Mouse (Mus musculus) large intestine, adult 2 months (tissue): ENCODE measurements around the gene Cyp2u1. TPM values are rescaled to one million over a fixed set of nuclear protein-coding genes. Genes with fewer than 3 reads are reported as not detected.

Experiments used
- DNase-seq: peaks from one replicate; pipeline ENCODE4 v3.0.0-alpha.2; 2012; ENCODE audit warnings: low read depth, low spot score
- WGBS: fragments of 180-500 bp; shearing (Covaris S2); methylation state at CpG from one replicate; pipeline ENCODE4 v1.1.7; 2018; 5-methylcytosine and 5-hydroxymethylcytosine counted together
- polyA plus RNA-seq: library from polyadenylated mRNA; depleted of rRNA; stranded (reverse); fragments of >200 nt; gene quantifications from 2 replicates; pipeline ENCODE4 v1.2.3, GENCODE M21; 2012; rRNA removed

Gene Cyp2u1
- polyA plus RNA-seq, 1 experiment: 6.1 TPM

DNA sequence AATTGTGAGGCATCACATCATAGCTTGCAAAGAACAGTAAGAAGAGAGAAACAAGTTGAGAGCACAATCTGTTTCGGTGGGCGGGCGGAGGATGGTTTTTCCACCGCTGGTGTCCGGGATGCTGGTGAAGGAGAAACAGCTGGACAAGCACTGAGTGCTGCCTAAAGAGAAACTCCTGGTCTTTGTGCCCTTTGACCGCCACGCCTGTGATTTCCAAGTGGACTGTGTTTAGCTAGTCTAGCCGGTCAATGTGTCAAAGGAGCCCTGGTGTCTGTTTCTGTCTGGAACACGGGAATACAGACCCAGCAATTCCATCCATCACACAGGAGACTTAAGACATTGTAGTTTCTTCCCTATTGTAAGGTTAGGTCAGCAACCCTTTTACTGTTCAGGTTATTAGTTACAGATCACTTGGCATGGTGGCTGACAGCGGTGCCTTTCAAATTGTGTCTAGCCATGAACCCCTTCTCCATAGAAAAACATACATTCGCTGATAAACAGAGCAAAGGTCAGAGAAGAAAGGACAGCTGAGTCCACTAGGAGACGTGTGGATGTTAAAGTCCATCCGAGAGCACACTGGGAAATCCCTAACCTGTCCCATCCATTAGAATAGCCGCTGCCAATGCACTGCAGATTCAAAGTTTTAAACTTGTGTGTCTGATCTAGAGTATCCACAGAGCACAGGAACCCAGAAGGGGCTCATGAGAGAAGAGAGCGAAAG is 39.1 kb downstream of the Cyp2u1 start:
- 61% methylated on average over 15 of the region's 15 CpGs for WGBS

DNA sequence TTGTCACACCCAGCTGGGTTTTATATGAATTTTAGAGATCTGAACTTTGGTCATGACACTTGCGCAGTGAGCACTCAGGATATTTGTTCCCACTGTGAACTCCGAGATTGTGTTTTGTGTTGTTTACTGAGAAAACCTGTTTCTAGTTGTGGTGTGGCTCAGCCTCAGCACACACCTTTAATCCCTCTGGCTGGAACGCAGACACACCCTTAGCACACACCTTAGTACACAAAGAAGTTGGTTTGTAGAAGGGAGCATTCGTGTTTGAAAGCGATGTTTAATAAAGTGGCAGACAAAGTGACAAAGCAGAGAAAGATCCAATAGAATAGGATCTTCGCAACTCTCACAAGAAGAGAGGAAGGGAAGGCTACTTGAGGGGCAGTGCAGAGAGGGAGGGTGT is 42.6 kb downstream of the Cyp2u1 start:
- DNase-seq: no peak
- 75% methylated on average over 6 of the region's 6 CpGs for WGBS

More for the DNA sequence above, 39.1 kb downstream of the Cyp2u1 start:
- DNase-seq: no peak

DNA sequence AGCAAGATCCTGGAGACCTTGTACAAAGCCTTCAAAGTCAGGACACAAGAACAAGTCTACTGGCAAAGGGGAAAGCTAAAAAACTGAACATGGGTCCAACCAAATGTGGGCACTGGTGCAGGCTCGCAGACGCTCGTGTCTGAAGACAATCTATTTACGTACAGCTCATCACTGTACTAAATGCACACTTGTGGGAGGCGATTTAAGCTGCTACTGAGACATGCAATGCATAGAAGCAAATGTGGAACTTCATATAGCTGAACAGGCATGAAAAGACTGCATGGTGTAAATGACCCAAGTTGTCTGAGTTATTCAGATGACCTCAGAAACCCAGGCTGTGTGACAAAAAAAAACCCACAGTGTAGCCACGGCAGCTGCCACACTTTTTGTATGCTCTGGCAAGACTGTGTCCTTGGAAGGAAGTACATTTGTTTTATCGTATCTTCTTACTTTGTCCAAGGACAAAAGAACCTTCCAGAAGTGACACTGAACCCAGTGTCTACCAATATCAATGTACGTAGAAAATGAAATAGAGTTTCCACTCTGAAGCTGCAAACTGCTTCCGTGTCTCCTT is 43.5 kb downstream of the Cyp2u1 start:
- DNase-seq: no peak
- 90% methylated on average over 9 of the region's 9 CpGs for WGBS

DNA sequence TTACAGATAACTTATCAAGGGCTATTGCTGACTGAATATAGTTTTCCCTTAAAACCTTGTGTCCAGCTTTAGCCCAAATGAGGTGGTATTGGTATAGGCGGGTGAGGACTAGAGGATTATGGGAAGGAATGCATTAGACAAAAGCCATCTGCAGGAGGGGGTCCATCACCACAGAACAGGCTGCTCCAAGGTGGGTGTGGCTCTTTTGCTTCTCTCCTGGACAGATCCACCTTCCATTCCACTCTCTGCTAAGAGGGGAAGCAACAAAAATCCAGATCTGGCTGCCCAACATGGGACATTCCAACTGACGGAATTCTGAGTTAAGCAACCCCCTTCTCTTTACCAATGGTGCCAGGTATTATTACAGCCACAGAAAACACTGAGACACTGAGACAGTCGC is 44.1 kb downstream of the Cyp2u1 start:
- WGBS: 88% methylated on average over 3 of the region's 3 CpGs
- DNase-seq: no peak

DNA sequence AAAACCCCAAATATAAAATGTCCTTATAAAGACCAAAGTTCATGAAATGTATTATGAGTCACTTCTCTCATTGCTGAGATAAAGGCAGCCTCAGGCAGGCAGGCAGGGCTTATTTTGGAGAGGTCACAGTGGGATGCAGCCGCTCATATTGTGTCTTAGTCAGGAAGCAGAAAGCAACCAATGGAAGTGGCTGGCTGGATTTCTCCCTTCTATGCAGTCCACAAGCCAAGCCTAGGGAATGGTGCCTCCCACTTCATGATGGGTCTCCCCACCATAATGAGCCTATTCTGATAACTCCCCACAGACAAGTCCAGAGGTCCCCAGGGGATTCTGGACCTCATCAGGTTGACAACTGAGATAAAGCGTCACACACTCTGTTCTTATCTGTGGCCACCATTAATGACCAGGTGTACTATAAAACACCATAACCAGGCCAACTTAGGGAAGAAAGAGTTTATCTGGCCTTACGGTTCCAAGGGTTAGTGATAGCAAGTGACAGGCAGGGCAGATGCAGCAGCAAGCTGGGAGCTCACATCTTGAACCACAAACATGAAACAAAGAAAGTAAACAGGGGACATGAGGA is 47.5 kb downstream of the Cyp2u1 start:
- no peak for DNase-seq
- 85% methylated on average over 3 of the region's 3 CpGs for WGBS

DNA sequence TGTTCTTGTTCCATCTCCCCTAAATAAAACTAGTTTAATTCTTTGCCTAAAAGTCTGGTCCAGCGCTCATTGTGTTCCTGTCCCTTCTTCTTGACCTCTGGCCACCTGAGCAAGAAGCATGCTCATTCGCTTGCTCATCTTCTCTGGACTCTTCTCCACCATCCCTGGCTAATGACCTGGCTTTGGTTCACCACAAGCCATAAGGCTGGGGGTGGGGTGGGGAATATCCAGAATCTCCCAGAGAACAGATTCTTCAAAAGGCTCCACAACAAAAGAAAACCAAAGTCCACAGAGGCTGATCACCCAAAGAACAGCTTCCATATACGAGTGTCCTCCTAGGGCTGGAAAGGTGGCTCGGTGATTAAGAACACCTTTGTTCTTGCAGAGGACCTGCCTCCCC is 48.0 kb downstream of the Cyp2u1 start:
- 74% methylated on average over 4 of the region's 4 CpGs for WGBS
- no peak for DNase-seq

DNA sequence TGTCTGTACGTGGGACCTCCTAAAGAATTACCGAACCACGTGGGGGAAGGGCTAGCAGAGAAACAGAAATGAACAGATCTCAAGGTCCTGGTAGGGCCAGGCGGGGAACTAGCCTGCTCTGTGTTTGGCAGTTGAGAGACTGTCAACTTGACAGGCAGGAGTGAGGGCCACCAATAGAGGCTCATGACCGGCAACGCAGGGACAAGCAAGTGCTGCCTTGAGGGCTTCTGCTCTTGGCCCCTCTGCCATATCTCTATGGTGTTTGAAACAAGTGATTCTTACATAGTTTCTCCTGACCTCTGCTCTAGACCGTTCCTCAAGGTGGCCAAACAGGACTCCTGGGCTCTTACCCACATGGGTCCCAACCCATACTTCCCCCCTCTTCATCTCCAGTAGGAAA is 51.4 kb downstream of the Cyp2u1 start:
- DNase-seq: no peak
- 88% methylated on average over 7 of the region's 7 CpGs for WGBS

DNA sequence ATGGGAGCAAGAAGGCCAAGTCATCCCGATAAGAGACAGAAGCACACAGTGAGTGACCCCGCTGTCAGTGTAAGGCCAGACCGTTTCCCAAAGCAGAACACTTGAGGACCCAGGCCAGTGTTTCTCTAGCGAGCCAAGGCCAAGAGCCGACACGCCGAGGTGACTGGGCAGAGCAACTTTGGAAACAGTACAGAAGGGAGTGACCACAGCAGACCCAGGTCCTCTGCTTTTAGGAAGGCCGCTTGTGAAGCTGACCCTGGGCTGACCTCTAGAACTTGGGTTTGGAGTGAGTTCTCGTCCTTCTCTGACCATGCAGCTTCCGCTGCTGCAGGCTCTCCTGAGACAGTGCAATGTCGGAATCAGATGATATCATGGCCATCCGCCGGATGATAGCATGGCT is 52.0 kb downstream of the Cyp2u1 start:
- WGBS: 88% methylated on average over 13 of the region's 13 CpGs
- DNase-seq: no peak

DNA sequence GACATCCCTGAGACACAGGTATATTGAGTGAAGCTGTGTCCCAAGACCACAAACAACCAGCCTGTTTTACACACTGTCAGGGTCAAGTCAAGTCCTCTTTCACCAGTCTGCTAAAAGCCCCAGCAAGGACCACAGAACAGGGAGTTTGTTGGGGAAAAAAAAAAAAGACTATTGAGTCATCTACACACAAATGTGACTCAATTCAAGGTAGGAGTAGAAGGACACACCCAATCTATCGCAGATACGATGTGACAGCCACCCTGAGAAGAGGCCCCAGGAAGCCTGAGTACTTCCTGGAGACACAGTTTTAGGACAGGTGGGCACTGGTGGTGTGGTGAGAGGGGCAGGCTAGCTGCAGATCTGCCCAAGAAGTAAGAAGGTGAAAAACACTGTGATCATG is 52.7 kb downstream of the Cyp2u1 start:
- 29% methylated on average over 2 of the region's 2 CpGs for WGBS
- DNase-seq: no peak

DNA sequence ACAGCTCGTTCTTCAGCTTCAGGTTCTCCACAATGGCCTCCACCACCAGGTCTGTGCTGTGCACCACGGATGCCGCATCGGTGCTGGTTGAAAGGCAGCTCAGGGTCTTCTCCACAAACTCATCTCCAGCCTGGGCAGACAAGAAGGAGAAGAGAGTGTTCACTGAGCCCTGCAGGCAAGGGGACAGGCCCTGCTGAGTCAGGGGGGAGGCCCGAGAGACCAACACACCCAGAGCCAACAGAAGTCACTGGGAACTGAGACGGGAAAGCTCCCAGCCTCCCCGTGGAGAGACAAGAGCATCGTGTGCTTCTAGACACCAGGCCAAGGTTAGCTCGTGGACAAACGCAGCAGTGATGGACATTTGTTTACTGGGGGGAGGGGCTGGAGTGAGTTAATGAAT is 54.6 kb downstream of the Cyp2u1 start:
- WGBS: 80% methylated on average over 10 of the region's 10 CpGs
- no peak for DNase-seq

DNA sequence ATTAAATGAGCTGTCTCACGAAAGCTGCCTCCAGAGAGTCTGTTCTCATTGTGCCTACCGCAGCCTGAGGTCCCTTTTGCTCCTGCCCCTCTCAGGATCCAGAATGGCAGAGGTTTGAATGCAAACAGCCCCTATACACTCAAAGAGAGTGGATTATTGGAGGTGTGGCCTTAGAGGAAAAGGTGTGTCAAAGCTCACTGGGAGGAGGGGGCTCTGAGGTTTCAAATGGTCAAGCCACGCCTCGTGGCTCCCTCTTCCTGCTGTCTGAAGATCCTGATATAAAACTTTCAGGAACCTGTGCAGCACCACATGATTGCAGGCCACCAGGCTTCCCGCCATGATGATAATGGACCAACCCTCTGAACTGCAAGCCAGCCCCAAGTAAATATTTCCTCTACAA is 55.2 kb downstream of the Cyp2u1 start:
- no peak for DNase-seq
- WGBS: 72% methylated on average over 5 of the region's 5 CpGs

DNA sequence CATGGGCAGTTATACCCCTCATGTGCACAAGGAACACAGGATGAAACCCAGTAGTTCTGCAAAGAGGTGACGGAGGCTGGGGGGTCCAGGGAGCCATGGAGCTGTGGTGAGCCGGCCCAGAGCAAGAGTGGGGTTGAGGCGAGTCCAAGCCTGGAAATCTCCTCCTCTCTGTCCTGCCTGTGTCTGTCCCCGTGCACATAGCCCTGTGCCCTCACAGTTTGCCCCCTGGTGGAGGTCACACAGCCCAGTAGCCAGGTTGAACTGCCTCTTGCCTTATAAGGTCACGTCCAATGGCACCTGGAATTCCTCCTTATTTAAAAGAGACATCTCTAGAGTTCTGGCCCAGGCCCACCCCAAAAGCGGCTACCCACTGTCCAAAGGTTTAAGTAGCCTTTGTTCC is 55.6 kb downstream of the Cyp2u1 start:
- no peak for DNase-seq
- 87% methylated on average over 6 of the region's 6 CpGs for WGBS

DNA sequence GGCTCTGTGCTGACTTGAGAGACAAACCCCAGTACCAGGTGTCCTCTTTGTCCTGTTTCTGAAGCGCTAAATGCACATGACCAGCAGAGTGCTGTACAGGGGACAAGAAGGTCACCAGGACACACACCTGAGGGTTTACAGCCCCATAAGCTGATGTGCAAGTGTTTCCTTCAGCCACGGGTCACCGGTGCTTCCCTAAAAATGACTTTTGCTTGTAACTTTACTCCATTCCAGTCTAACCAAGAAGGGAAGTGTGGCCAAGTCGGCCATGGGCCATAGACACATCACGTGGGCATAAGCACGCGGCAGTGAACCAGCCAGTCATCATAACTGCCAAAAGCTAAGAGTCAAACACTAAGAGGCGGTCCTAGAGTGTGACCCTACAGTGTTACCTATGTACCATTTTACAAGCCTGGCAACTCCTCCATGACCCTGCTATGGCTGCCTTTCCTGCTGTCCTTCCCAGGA is 56.4 kb downstream of the Cyp2u1 start:
- DNase-seq: no peak
- WGBS: 82% methylated on average over 8 of the region's 8 CpGs

DNA sequence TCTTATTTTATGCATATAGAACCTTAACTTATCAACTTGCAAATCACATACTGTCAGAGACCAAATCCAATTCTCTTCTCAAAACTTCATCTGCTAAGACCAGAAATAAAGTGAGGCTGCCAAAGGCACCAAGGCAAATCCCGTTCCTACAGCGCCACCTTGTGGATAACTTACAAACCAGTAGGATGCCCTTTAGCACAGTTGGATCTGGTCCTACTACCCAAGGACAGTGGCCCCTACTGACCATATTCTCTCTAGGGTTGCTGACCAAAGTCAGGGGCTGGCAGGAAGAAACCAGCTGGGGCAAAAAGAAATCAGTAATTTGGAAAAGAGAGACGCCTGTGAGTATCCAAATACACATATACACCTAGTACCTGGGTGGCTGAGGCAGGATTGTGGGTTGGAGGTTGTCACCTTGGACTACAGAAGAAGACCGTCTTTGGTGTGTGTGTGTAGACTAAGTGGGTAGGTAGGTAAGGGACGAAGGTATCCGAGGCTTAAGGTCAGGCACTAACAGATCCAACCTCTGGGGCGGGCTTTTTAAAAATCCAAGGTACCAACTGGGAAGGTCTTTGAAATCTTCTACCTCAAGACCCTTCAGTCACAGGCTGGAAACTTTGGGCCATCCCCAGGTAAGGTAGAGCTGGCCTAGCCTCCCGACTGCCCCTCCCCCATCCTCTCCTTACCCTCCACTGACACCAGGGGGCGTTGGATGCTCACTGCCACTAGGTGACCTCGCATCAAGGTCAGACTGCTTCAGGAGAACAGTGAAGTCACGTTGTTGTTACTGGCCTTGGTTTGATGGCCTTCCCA is 57.1 kb downstream of the Cyp2u1 start:
- no peak for DNase-seq
- WGBS: 52% methylated on average over 11 of the region's 11 CpGs

Other genes with a start within 250 kb of the Cyp2u1 start
- 1.3 and 1.8 TPM in 2 replicates for gene Lef1, start 192.8 kb downstream of the Cyp2u1 start, polyA plus RNA-seq
- gene Hadh, start 31.1 kb downstream of the Cyp2u1 start, polyA plus RNA-seq: 210 and 377 TPM in 2 replicates
- gene Sgms2, start 188.2 kb upstream of the Cyp2u1 start, polyA plus RNA-seq: 6.9 and 11.3 TPM in 2 replicates